In the genomic region with DNA sequence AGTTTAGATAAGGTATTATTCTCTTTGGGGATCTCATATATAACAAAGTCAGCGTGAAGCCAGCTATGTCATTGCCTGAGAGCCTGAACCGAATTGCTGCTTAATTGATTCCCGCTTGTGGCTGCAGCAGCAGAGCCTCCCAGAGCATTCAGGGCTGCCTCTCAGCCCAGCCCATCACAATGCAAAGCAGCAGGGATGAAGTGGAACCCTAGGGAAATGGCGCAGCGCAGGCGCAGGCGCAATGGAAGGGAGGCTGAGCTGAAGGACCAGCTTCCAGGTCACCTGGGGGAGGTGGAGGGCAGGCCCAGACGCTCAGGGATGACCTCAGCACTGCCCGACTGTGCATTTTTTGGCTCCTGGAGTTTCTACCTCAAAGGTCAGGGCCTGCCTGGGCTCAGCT, we compare ENCODE assay signal across 8 mouse cellular contexts. TPM values are rescaled to one million over a fixed set of nuclear protein-coding genes. Genes with fewer than 3 reads are reported as not detected.
A peak's percentile ranks its signal among the peaks of the same experiment; 100 is the strongest.
DNase-seq lines count a peak whose midpoint lies in the region; ATAC-seq lines count a peak whose summit lies in the region.

No protein-coding gene starts in this region.

- DNase-seq in right cerebral cortex, postnatal 4 days: peak; percentile 8
- DNase-seq in right cerebral cortex, adult 2 months (ENCODE audit: low spot score in 2 of 2): no peak
- peak; percentile 59 for DNase-seq in retina, postnatal 1 day
- no peak for DNase-seq in heart, embryonic 10.5 days (ENCODE audit: low spot score)
- DNase-seq in urinary bladder, postnatal 14 days (ENCODE audit: low spot score): no peak
- DNase-seq in liver, embryonic 11.5 days (ENCODE audit: low spot score): no peak

- no peak overlapping the region for H3K9ac ChIP-seq in forebrain, embryonic 12.5 days
- H3K9ac ChIP-seq in limb, embryonic 12.5 days (replicated peaks): no peak overlapping the region
- H3K9ac ChIP-seq in liver, embryonic 11.5 days (ENCODE audit: low read depth, low read length): no peak overlapping the region

- H3K4me3 ChIP-seq in forebrain, embryonic 12.5 days (replicated peaks): no peak overlapping the region
- no peak overlapping the region for H3K4me3 ChIP-seq in limb, embryonic 12.5 days (replicated peaks)
- H3K4me3 ChIP-seq in heart, embryonic 10.5 days: no peak overlapping the region
- no peak overlapping the region for H3K4me3 ChIP-seq in liver, embryonic 11.5 days (ENCODE audit: low read depth, low read length)

- no peaks in the 10 kb centered on the region for H3K9me3 ChIP-seq in forebrain, embryonic 12.5 days
- H3K9me3 ChIP-seq in limb, embryonic 12.5 days: no peaks in the 10 kb centered on the region
- H3K9me3 ChIP-seq in heart, embryonic 10.5 days: no peaks in the 10 kb centered on the region
- H3K9me3 ChIP-seq in liver, embryonic 11.5 days (ENCODE audit: control insufficient read depth, low read length): no peaks in the 10 kb centered on the region

- ATAC-seq in forebrain, embryonic 12.5 days (ENCODE audit: low FRiP score): peak; percentile 86
- ATAC-seq in limb, embryonic 12.5 days (ENCODE audit: insufficient number of reproducible peaks, insufficient read depth, low FRiP score, low TSS enrichment, low read depth): peak; percentile 57; the same call in 1 of the 2 replicates
- ATAC-seq in liver, embryonic 11.5 days (replicated peaks; ENCODE audit: low FRiP score): no peak

- H3K4me1 ChIP-seq in forebrain, embryonic 12.5 days: peaks cover 4% of the 10 kb centered on the region; the same call in 1 of the 2 replicates
- peaks cover 3% of the 10 kb centered on the region; the same call in 1 of the 2 replicates for H3K4me1 ChIP-seq in limb, embryonic 12.5 days (replicated peaks)
- no peaks in the 10 kb centered on the region for H3K4me1 ChIP-seq in heart, embryonic 10.5 days
- H3K4me1 ChIP-seq in liver, embryonic 11.5 days (replicated peaks; ENCODE audit: control insufficient read depth, insufficient read depth, low read length): no peaks in the 10 kb centered on the region

- H3K36me3 ChIP-seq in forebrain, embryonic 12.5 days (replicated peaks): no peaks in the 10 kb centered on the region
- no peaks in the 10 kb centered on the region for H3K36me3 ChIP-seq in limb, embryonic 12.5 days
- H3K36me3 ChIP-seq in heart, embryonic 10.5 days: no peaks in the 10 kb centered on the region
- no peaks in the 10 kb centered on the region for H3K36me3 ChIP-seq in liver, embryonic 11.5 days (ENCODE audit: control insufficient read depth, insufficient read depth, low read length)

- H3K27me3 ChIP-seq in forebrain, embryonic 12.5 days: no peaks in the 10 kb centered on the region
- H3K27me3 ChIP-seq in limb, embryonic 12.5 days: peaks cover 3% of the 10 kb centered on the region; the same call in 1 of the 2 replicates
- no peaks in the 10 kb centered on the region for H3K27me3 ChIP-seq in heart, embryonic 10.5 days (ENCODE audit: insufficient read depth, poor library complexity, severe bottlenecking)
- no peaks in the 10 kb centered on the region for H3K27me3 ChIP-seq in liver, embryonic 11.5 days (replicated peaks; ENCODE audit: control insufficient read depth, insufficient read depth, low read length)

- WGBS in forebrain, embryonic 12.5 days: 4% methylated on average over 9 of the region's 9 CpGs
- WGBS in limb, embryonic 12.5 days: 9% methylated on average over 9 of the region's 9 CpGs
- 16% methylated on average over 9 of the region's 9 CpGs for WGBS in heart, embryonic 10.5 days
- 41% methylated on average over 9 of the region's 9 CpGs for WGBS in liver, embryonic 11.5 days

- H3K27ac ChIP-seq in forebrain, embryonic 12.5 days: no peak overlapping the region
- H3K27ac ChIP-seq in limb, embryonic 12.5 days: no peak overlapping the region
- no peak overlapping the region for H3K27ac ChIP-seq in heart, embryonic 10.5 days
- H3K27ac ChIP-seq in liver, embryonic 11.5 days (ENCODE audit: low read depth, low read length): no peak overlapping the region

- no peak overlapping the region for H3K4me2 ChIP-seq in forebrain, embryonic 12.5 days
- H3K4me2 ChIP-seq in limb, embryonic 12.5 days: no peak overlapping the region
- no peak overlapping the region for H3K4me2 ChIP-seq in liver, embryonic 11.5 days

RNA-seq across cellular contexts. Expression of a gene that starts 49.7 kb away (rescaled TPM):
- 37.4 and 37.7 TPM in 2 replicates for polyA plus RNA-seq in forebrain, embryonic 12.5 days (2016; fragmentation: Nextera tagmentation; extraction: Ambion mirVana)
- 62.4 and 64.2 TPM in 2 replicates for polyA plus RNA-seq in limb, embryonic 12.5 days (2016; fragmentation: Nextera tagmentation; extraction: Ambion mirVana)
- 56.2 and 71.0 TPM in 2 replicates for polyA plus RNA-seq in heart, embryonic 10.5 days (2016; fragmentation: Nextera tagmentation; extraction: Ambion mirVana)
- 52.8 and 68.8 TPM in 2 replicates for polyA plus RNA-seq in liver, embryonic 11.5 days (2014; fragmentation: Nextera tagmentation; extraction: Ambion mirVana)

Comparison
In these comparisons a context has a peak if more than half of its experiments do, and no peak if none do; other contexts are left out.
1. DNase-seq: peak in right cerebral cortex, postnatal 4 days (single experiment) and retina, postnatal 1 day (single experiment); none in right cerebral cortex, adult 2 months (0 of 2), heart, embryonic 10.5 days (single experiment), urinary bladder, postnatal 14 days (single experiment) and liver, embryonic 11.5 days (single experiment).